Mouse (Mus musculus) forebrain, embryonic 13.5 days (tissue): ENCODE measurements around the gene Plcg1. TPM values are rescaled to one million over a fixed set of nuclear protein-coding genes. Genes with fewer than 3 reads are reported as not detected.

Experiments
- ATAC-seq: fragments of 200-750 bp; cut with Nextera tagmentation; 2 replicates; pipeline ENCODE4 v1.8.0; 2017
- H3K27ac ChIP-seq: fragments of 300-500 bp; sonication (generic); 2 replicates; pipeline ENCODE4 v1.5.1; 2015; ENCODE audit warnings: inconsistent platforms, mild to moderate bottlenecking, moderate library complexity
- H3K27me3 ChIP-seq: fragments of 300-500 bp; sonication (generic); 2 replicates; pipeline ENCODE4 v1.6.1; 2015; ENCODE audit warnings: mild to moderate bottlenecking, inconsistent platforms
- H3K36me3 ChIP-seq: fragments of 300-500 bp; sonication (generic); 2 replicates; pipeline ENCODE4 v1.6.1; 2015; ENCODE audit warnings: mild to moderate bottlenecking, inconsistent platforms; ENCODE audit not compliant: poor library complexity, severe bottlenecking
- H3K4me1 ChIP-seq: fragments of 300-500 bp; sonication (generic); 2 replicates; pipeline ENCODE4 v1.6.1; 2015; ENCODE audit warnings: inconsistent platforms
- H3K4me2 ChIP-seq: fragments of 300-500 bp; sonication (generic); 2 replicates; pipeline ENCODE4 v1.6.1; 2015; ENCODE audit warnings: inconsistent platforms, mild to moderate bottlenecking, moderate library complexity
- H3K4me3 ChIP-seq: fragments of 300-500 bp; sonication (generic); 2 replicates; pipeline ENCODE4 v1.5.1; 2015; ENCODE audit warnings: mild to moderate bottlenecking, inconsistent platforms
- H3K9ac ChIP-seq: fragments of 300-500 bp; sonication (generic); 2 replicates; pipeline ENCODE4 v1.6.1; 2015; ENCODE audit warnings: mild to moderate bottlenecking, inconsistent platforms
- H3K9me3 ChIP-seq: fragments of 300-500 bp; sonication (generic); replicated peaks from 2 replicates; pipeline ENCODE4 v1.6.1; 2016; ENCODE audit warnings: inconsistent platforms
- WGBS: fragments of 180-500 bp; shearing (Covaris S2); methylation state at CpG from one replicate; pipeline ENCODE4 v1.1.7; 2015; 5-methylcytosine and 5-hydroxymethylcytosine counted together
- polyA plus RNA-seq: library from polyadenylated mRNA; unstranded; fragments of >200 nt; fragmentation: Nextera tagmentation; extraction: Ambion mirVana; gene quantifications from 2 replicates; pipeline ENCODE4 v1.2.1, GENCODE M21; 2015

The Plcg1 gene
- polyA plus RNA-seq, 1 experiment from 2014 or later: 66.8 TPM

DNA sequence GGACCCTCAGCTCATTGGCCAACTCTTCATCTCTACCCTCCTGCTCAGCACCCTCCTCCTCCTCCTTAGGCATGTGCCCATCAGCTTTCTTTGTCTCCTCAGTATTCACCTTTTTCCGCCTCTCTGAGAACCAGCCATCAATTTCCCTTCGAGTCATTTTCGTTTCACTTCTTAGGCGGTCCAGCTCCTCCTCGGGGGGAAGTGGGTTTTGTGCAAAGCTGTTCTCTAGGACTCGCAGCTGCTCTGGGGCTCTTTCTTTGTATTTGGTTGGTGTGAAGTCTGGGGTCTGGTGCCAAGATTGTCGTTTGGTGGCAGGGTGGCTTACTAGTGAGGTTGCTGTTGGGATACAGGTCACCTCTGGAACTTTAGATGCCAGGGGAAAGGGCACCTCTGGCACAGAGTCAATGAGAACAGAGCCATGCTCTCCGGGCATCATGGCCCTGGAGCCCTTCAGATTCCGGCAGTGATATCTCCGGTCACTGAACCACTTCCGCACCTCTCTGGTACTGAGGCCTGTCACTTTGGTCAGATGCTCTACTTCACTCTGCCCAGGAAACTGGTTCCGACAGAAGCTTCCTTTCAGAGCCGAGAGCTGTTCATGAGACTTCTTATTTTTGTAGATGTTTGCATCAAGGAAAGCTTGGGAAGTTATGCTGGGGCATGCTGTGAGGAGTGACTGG, 49.2 kb downstream of the Plcg1 start:
- Histone ChIP-seq H3K4me2 (no peak overlapping the region), H3K27me3 (no peaks in the 10 kb centered on the region), H3K9me3 (no peaks in the 10 kb centered on the region), H3K9ac (no peak overlapping the region), H3K27ac (no peak overlapping the region), H3K36me3 (peaks cover 21% of the 10 kb centered on the region), H3K4me3 (no peak overlapping the region), H3K4me1 (no peaks in the 10 kb centered on the region)
- WGBS: 90% methylated on average over 13 of the region's 13 CpGs
- ATAC-seq: no peak

GRCm38 (mm10) chr2:160780834-160781219, 49.7 kb downstream of the Plcg1 start:
- 98% methylated on average over 2 of the region's 2 CpGs for WGBS
- Histone ChIP-seq H3K27ac (no peak overlapping the region), H3K9me3 (no peaks in the 10 kb centered on the region), H3K4me1 (peaks cover under 1% of the 10 kb centered on the region; the same call in 1 of the 2 replicates), H3K27me3 (no peaks in the 10 kb centered on the region), H3K4me3 (no peak overlapping the region), H3K9ac (no peak overlapping the region), H3K4me2 (no peak overlapping the region), H3K36me3 (peaks cover 21% of the 10 kb centered on the region)
- ATAC-seq: no peak

DNA sequence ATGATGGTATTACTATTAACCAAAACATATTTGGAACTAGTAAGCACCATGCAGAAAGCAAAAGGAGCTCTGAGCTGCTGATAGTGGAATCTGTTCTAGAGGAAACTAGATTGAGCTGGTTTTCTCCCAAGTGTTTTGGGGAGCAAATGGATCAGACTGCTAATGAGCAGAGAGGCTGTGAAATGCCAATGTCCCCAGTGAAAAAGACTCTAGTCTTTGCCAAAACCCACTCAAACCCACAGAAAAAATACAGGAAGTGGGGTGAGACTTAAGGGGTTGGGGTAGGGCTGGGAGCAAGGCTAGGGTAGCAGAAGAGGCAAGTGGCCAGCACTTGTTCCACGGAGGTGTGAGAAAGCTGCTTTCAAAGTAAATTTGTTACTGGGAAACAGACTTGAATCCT, 55.2 kb downstream of the Plcg1 start:
- peaks cover 7% of the 10 kb centered on the region; the same call in 1 of the 2 replicates for H3K4me1 ChIP-seq
- peaks cover 6% of the 10 kb centered on the region; the same call in 1 of the 2 replicates for H3K36me3 ChIP-seq
- H3K4me3 ChIP-seq: no peak overlapping the region
- H3K27me3 ChIP-seq: no peaks in the 10 kb centered on the region
- peak; percentile 65; the same call in 1 of the 2 replicates for ATAC-seq
- H3K4me2 ChIP-seq: no peak overlapping the region
- H3K9me3 ChIP-seq: no peaks in the 10 kb centered on the region
- no peak overlapping the region for H3K9ac ChIP-seq
- WGBS: 69% methylated on average over 1 of the region's 1 CpGs
- H3K27ac ChIP-seq: no peak overlapping the region

DNA sequence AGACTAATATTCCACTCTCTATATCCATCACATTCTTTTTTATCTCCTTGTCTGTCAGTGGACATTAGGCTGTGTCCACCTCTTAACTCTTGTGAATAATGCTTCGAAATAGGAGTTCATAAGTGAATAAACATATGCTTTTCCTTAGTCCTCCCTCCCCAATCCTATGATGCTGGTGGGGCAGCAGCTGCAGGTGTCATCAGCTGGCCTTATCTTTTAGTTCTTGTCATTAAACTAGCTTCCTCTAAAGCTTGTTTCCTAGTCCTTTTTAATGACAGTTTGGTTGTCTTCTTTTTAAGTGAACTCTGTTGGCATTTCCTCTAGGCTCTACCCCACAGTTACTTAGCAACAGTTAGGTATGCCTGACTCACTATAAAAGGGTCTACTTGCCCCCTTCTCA, 57.9 kb downstream of the Plcg1 start:
- Histone ChIP-seq H3K27me3 (no peaks in the 10 kb centered on the region), H3K9ac (no peak overlapping the region), H3K9me3 (no peaks in the 10 kb centered on the region), H3K4me1 (peaks cover 9% of the 10 kb centered on the region; the same call in 1 of the 2 replicates), H3K4me3 (no peak overlapping the region), H3K27ac (no peak overlapping the region), H3K36me3 (no peaks in the 10 kb centered on the region), H3K4me2 (no peak overlapping the region)
- 95% methylated on average over 1 of the region's 1 CpGs for WGBS
- ATAC-seq: no peak

- H3K9me3 ChIP-seq: no peaks in the 10 kb centered on the region
- H3K27ac ChIP-seq: no peak overlapping the region
- H3K27me3 ChIP-seq: no peaks in the 10 kb centered on the region
- H3K4me3 ChIP-seq: no peak overlapping the region
- no peak overlapping the region for H3K4me2 ChIP-seq
- no peak overlapping the region for H3K9ac ChIP-seq
- H3K4me1 ChIP-seq: peaks cover 9% of the 10 kb centered on the region; the same call in 1 of the 2 replicates
- H3K36me3 ChIP-seq: no peaks in the 10 kb centered on the region
- ATAC-seq: no peak
Measured at GRCm38 (mm10) chr2:160789741-160790140, 58.6 kb downstream of the Plcg1 start.

DNA sequence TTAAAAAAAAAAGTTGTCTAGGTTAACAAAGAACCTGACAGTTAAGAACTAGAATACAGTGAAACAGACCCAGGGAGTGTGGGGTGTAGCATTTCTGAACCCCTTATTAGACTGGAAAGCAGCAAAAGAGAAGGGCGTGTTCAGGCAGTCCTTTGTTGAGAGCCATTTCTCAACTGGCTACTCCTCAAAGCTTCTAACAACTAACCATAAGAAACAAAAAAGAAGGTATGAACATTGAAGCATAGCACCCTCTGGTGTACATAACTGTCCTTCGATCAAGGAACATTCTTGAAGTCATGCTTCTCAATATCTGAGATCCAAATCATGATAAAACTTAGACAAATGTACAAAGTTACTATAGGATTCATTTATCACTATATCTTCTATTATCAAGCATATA, 62.0 kb downstream of the Plcg1 start:
- Histone ChIP-seq H3K9ac (no peak overlapping the region), H3K9me3 (no peaks in the 10 kb centered on the region), H3K4me2 (no peak overlapping the region), H3K27ac (no peak overlapping the region), H3K4me3 (no peak overlapping the region), H3K27me3 (no peaks in the 10 kb centered on the region), H3K4me1 (0 out of 2 replicates have a peak, but pooled peaks cover 5% of the 10 kb centered on the region), H3K36me3 (no peaks in the 10 kb centered on the region)
- WGBS: 73% methylated on average over 2 of the region's 2 CpGs
- no peak for ATAC-seq

- no peak for ATAC-seq
- Histone ChIP-seq H3K4me1 (0 out of 2 replicates have a peak, but pooled peaks cover 5% of the 10 kb centered on the region), H3K4me3 (no peak overlapping the region), H3K36me3 (no peaks in the 10 kb centered on the region), H3K27me3 (no peaks in the 10 kb centered on the region), H3K27ac (no peak overlapping the region), H3K9me3 (no peaks in the 10 kb centered on the region), H3K4me2 (no peak overlapping the region), H3K9ac (no peak overlapping the region)
- WGBS: 67% methylated on average over 2 of the region's 2 CpGs
Measured at GRCm38 (mm10) chr2:160796973-160797372, 65.9 kb downstream of the Plcg1 start.

GRCm38 (mm10) chr2:160798206-160798605, 67.1 kb downstream of the Plcg1 start:
- no peak for ATAC-seq
- Histone ChIP-seq H3K27ac (no peak overlapping the region), H3K9ac (no peak overlapping the region), H3K4me1 (0 out of 2 replicates have a peak, but pooled peaks cover 3% of the 10 kb centered on the region), H3K27me3 (no peaks in the 10 kb centered on the region), H3K36me3 (no peaks in the 10 kb centered on the region), H3K4me3 (no peak overlapping the region), H3K9me3 (no peaks in the 10 kb centered on the region), H3K4me2 (no peak overlapping the region)
- WGBS: 93% methylated on average over 1 of the region's 1 CpGs

GRCm38 (mm10) chr2:160800967-160801366, 69.9 kb downstream of the Plcg1 start:
- Histone ChIP-seq H3K4me2 (no peak overlapping the region), H3K9me3 (no peaks in the 10 kb centered on the region), H3K27me3 (no peaks in the 10 kb centered on the region), H3K9ac (no peak overlapping the region), H3K36me3 (no peaks in the 10 kb centered on the region), H3K27ac (no peak overlapping the region), H3K4me3 (no peak overlapping the region), H3K4me1 (0 out of 2 replicates have a peak, but pooled peaks cover 3% of the 10 kb centered on the region)
- WGBS: 85% methylated on average over 1 of the region's 1 CpGs
- no peak for ATAC-seq

- Histone ChIP-seq H3K36me3 (no peaks in the 10 kb centered on the region), H3K9me3 (no peaks in the 10 kb centered on the region), H3K9ac (no peak overlapping the region), H3K4me2 (no peak overlapping the region), H3K4me1 (peaks cover 3% of the 10 kb centered on the region; the same call in 1 of the 2 replicates), H3K4me3 (no peak overlapping the region), H3K27ac (no peak overlapping the region), H3K27me3 (no peaks in the 10 kb centered on the region)
- ATAC-seq: no peak
- WGBS: 87% methylated on average over 3 of the region's 3 CpGs
Measured at GRCm38 (mm10) chr2:160802326-160802725, 71.2 kb downstream of the Plcg1 start.

DNA sequence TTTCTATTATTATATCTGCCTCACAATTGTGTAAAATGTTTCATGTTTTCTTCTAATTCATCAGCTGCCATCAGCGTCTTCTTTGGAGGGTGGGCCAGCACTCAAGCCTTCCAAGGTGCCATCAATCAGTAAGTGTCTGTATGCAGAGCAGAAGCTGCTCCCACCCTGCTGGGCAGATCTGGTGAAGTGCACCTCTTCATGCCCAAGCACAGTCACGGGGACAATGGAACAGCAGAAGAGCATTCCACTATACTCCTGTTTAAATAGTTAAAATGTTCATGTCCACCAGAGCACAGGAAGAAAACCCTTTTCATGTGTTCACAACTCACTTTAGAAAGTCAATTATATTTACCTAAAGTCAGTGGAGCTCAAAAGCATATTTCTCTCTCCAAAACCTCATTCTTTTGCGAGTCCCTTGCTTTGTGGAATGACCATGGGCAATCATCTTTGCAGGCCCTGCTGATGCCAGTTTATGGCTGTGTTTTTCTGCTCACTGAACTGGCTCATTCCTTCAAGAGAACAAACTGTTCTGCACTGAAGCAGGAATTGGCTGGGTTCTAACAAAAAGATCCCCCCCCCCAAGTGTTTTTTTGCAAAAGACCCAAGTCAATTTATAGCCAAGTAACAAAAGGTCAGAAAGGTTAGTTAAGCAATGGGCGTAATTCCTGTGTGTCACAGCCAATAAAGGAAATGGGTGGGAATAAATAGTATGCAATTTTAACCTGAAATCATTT, 73.9 kb downstream of the Plcg1 start:
- no peak overlapping the region for H3K4me3 ChIP-seq
- peaks cover 3% of the 10 kb centered on the region; the same call in 1 of the 2 replicates for H3K4me1 ChIP-seq
- no peak overlapping the region for H3K27ac ChIP-seq
- no peak overlapping the region for H3K4me2 ChIP-seq
- ATAC-seq: no peak
- no peak overlapping the region for H3K9ac ChIP-seq
- 69% methylated on average over 4 of the region's 4 CpGs for WGBS
- H3K27me3 ChIP-seq: no peaks in the 10 kb centered on the region
- no peaks in the 10 kb centered on the region for H3K9me3 ChIP-seq
- no peaks in the 10 kb centered on the region for H3K36me3 ChIP-seq

DNA sequence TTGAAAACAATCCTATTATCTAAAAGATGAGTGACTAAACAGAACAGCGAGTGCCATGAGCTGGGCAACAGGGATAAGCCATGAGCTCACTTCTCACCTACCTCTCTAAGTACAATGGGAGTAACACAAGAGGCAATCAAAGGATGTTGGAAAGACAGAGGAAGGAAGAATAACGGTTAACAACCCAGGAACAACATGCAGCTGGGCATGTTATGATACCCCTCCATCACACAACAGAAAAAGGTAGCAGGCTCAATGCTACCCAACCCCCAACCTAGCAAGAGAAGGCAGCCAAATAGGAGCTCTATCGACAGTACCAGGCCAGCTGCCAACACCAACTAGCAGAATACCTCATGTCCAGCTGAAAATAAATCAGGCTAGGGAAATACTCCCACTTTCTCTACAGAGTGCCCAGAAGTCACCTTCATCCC, 75.0 kb downstream of the Plcg1 start:
- no peak overlapping the region for H3K27ac ChIP-seq
- H3K9ac ChIP-seq: no peak overlapping the region
- ATAC-seq: no peak
- H3K36me3 ChIP-seq: no peaks in the 10 kb centered on the region
- no peak overlapping the region for H3K4me2 ChIP-seq
- WGBS: 51% methylated on average over 3 of the region's 3 CpGs
- peaks cover 3% of the 10 kb centered on the region; the same call in 1 of the 2 replicates for H3K4me1 ChIP-seq
- H3K9me3 ChIP-seq: no peaks in the 10 kb centered on the region
- H3K4me3 ChIP-seq: no peak overlapping the region
- H3K27me3 ChIP-seq: no peaks in the 10 kb centered on the region
